Mouse (Mus musculus) cerebellum, adult 18-20 months (tissue): Measurements from ENCODE around the gene Cldn10.
A peak's percentile ranks its signal among the peaks of the same experiment; 100 is the strongest.
"Not testable (repeated sequence)": the region's sequence is repeated elsewhere in the genome, so short reads cannot be mapped to it uniquely, and the experiment has no call there.

Experiments
- DNase-seq, 2 experiments: peaks; one replicate each; pipeline ENCODE4 v3.0.0; 2021

The Cldn10 gene

DNA sequence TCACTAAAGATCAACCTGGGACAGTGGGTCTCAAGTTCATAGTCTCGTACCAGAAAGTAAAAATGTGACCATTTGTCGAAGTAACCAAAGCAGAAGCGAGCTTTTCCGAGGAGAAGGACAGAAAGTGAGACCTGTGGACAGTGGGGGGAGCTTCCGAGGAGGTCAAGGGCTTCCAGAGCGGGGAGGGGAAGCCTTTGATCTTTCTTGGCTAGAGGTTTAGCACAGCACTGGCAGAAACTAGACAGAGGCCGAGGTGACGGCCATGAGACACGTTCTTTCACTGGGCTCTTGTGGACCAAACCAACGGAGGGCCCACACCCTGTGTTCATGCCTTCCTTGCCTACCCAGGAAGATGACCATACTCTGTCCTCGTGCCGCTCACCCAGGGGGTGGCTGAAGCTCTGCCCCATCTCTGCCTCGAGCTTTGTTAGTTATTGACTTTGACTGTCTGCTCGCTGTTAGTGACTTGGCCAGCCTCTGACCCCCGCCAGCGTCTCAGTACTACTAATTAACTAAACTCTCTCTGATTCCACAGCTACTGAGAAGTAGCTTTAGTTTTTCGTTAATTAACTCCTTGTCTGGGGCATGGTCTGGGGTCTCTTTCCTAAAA, 4.3 kb upstream of the Cldn10 start:
- DNase-seq, result no peak

DNA sequence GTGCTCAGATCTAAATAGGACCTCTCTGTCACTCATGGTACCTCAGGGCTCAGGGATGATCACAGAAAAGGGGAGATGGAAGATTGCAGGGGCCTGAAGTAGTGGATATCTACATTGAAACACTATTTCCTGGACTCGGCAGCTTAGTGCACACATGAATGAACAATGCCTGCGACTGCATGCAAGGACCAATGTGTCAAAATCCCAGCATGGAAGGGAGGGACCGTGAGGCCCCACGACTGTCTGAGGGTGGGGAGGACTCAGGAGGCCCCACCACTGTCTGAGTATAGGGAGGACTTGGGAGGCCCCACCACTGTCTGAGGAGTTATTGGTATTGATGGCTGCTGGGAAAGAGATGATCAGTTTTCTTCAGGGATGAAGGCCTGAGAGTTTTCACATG, 2.5 kb downstream of the Cldn10 start:
- no peak for DNase-seq

DNA sequence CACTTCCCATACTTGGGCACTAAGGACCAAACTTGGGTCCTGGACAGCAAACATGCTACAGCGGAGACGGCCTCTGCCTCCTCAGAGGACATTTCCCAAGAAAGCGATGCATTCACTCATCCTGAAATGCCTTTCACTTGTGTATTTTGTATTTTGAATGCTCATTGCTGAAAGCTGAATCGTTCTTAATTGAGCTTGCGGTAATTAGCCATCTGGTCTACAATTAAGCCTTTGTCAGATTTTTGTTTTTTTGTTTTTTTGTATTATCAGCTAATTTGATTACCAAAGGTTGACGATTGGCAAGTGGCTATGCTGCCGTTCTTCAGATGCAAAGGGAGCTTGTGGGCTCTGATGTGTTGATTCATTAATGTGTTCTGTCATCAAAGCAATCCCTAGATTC, 5.2 kb downstream of the Cldn10 start:
- DNase-seq, result no peak

DNA sequence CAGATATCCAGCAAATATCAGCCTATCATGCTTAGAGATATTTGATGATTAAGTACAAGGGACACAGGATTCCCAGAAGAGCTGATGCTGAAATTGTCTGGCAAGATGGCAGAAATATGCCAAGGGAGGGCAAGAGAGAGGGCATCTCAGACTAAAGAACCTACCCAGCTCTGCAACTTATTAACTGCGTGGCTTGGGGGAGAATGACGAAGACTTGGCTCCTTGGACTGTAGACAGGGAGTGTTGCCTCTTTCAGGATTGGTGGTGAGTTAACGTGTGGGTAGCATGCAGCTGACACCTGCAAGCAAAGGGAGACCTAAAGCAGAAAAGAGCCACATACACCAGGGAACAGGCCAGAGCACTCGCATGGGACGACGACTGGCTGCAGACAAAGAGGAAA, 5.7 kb downstream of the Cldn10 start:
- no peak for DNase-seq

DNA sequence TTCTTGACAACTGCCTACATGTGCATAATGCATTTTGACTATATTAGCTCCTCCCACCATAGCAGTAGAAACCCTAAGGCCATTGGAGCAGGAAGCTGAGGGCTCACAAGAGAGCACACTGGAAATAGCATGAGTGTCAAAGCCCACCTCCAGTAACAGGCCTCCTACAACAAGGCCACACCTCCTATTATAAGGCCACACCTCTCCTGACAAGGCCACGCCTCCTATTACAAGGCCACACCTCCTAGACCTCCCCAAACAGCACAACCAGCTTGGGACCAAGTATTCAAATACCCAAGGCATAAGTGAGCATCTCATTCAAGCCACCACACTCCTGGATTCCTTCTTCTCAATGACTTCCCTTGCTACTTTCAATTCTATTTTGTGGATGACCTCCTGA, 6.5 kb downstream of the Cldn10 start:
- no peak for DNase-seq

DNA sequence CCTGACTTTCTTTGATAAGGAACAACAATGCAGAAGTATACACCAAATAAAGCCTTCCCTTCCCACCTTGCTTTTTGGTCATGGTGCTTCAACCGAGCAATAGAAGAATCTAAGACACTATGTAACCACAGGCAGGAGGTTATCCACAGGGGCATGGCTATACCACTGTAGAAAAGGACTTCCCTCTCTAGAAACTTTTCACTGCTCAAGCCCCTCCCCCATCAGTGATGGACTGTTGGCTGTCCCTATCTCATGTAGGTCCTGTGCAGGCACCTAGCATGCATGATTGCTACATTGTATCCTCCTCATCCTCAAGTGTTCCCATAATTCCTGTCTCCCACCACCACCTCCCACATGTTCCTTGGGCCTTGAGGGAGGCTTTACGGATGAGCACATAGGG, 7.2 kb downstream of the Cldn10 start:
- DNase-seq, result no peak

DNA sequence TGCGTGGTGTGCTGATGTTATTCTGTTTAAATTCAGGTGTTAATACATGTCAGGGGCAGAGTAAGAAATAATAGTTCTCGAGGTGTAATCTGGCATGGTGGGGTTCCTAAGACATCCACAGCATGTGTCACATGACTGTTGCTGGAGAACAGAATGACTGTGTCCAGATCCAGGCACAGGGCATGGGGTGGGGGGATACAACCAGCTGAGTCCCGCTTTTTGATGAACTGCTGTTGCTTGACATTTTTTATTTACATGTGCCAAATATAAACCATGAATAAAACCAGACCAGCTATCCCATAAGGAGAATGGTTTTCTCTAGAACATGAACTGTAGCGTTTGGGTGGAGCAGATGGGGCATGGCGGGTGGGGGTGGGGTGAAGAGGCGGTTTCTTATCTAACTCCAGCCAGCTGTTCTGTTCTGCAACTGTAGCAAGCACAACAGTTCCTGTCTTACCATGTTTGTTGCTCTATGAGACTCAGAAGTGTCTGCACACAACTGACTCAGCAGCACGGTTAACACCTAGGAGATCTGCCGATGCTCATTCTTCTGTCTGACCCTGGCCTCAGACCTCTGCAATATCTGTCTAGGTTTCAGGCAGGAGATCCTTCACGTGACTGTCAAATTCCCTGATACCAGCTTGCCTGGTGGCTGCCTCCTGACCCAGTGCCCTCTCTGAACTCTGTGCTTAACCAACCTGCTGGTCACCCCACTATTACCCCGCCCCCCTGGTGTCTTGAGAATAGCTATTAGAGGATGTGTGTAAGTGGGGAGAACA, 8.4 kb downstream of the Cldn10 start:
- no peak for DNase-seq

DNA sequence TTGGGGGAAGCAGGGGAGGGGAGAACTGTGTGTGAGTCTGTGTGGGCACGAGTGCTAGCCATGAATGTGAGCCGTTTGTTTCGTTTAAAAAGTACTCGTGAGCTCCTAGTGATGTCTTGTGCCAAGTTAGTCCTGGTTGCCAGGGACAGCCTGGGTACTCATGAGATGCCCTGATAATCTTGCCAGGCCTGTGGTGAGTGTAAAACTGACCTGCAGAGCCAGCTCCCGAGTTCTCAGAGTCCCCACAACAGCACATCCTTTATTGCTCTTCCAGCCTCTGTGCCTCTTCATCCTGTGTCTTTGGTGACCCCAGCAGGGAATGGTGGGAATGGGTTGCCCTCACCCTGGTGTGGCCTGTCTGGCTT, 9.0 kb downstream of the Cldn10 start:
- no peak for DNase-seq

DNA sequence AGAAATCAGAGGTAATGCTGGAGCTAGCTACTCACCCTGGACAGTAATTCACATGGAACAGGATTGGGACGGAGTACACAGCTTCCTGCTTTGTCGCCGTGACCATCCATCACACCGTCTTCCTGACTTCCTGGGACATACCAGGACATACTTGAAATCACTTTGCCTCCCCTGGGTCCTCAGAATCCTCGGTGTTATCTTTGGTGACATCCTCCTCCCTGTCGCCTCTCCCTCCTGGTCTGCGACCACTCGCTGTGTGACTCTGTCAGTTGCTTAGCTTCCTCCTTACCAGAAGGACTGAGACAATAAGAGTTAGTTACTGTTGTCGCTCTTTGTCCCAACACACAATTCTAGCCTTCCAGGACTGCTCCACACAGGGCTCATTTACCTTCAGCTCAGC, 9.6 kb downstream of the Cldn10 start:
- DNase-seq, result no peak

DNA sequence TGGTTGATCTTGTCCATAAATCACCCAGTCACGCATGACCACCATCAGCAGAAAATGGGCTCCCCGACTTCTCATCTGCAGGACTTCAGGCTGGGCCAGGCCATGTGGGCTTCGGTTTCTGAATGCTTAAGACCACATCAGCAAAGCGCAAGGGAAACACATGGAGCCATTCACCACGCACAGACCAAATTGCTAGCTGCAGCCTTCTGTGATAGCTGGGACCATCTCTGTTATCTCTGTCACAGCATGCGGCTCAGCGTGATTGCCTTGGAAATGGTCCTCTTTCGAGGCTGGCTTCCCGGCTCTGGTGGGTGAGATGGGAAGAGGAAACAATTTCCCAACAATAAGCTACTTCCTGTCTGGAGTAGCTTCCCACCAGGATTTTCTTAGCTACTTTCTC, 12.2 kb downstream of the Cldn10 start:
- DNase-seq, result no peak

DNA sequence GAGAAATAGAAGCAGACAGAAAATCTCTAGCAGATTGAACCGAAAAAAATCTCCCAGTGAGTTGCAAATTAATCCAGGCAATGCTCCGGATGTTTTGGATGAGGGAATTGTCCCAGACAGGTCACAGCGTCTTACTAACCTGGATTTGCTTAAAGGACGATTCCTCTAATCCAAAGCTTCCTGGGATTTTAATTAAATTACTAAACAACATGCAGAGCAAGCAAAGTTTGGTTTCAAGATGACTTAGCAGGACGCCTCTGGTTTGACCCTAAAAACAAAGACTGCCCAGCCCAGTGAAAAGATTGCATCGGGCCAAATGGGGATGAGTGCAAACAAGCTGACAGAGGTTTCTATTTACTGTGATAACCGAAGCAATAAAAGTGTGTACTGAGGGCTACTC, 16.2 kb downstream of the Cldn10 start:
- DNase-seq, result no peak

DNA sequence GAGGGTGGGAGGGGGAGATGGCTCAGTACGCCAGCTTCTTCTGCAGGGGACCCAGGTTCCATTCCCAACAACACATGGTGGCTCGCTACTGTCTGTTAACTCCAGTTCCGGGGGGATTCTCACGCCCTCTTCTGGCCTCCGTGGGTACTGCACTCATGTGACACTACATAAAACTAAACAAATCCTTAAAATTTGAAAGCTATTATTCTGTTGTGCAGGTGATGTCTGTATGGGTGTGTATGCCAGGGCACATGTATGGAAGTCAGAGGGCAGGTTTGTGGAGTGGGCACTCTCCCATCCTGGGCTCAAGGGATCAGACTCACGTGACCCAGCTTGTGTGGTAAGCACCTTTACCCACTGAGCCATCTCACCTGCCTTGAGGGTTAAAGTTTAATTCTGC, 16.6 kb downstream of the Cldn10 start:
- no peak for DNase-seq

DNA sequence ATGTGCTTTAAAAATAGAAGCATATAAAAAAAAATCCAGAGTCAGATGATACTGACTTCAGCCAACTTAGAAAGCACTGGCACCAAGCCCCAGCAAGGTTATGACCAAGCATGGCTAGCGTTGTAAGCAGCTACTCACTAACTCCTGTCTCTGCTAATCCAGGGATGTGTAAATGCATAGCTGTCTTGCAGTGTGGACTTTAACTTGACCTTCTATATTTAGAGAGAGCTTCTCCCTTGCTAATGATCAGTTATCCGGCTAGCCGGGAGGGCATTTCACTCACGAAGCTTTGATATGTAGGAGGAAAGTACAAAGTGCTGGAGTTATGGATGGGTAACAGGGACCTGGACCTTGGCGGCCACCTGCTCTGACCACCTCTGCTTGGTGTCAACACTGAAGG, 19.9 kb downstream of the Cldn10 start:
- DNase-seq, result no peak

DNA sequence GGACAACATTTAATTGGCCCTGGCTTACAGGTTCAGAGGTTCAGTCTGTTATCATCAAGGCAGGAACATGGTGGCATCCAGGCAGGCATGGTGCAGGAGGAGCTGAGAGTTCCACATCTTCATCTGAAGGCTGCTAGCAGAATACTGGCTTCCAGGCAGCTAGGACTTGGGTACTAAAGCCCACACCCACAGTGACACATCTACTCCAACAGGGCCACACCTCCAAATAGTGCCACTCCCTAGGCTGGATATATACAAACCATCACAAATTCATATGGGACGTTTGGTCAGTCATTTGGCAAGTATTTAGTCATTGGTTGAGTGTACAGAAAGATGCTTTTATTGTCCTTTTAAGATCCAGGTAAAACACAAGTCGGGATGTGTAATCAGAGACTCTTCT, 20.5 kb downstream of the Cldn10 start:
- DNase-seq, result not testable (repeated sequence)

DNA sequence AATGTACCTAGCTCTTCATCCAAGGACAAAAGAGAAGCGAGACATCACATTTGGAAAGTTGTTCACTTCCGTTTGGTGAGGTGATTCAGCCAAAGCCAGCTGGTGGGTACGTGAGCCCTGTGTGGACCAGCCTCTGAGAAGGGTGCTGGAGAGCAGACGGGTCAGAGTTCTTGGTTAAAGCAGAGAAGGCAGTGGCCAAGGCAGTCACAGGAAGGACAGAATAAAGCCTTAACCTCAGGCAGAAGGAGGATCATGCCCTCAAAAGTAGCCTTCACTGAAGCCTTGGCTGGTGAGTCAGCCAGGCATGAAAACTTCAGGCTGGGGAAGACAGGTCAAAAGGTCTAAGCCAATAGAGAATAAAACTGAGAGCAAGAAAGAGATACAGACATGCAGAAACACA, 22.0 kb downstream of the Cldn10 start:
- DNase-seq, result no peak

DNA sequence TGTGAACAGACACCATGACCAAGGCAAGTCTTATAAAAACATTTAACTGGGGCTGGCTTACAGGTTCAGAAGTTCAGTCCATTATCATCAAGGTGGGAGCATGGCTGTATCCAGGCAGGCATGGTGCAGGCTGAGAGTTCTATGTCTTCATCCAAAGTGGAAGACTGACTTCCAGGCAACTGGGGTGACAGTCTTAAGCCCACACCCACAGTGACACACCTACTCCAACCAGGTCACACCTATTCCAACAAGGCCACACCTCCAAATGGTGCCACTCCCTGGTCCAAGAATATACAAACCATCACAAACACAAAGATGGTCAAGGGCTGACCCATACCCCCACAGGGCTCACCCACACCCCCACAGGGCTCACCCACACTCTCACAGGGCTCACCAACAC, 23.5 kb downstream of the Cldn10 start:
- not testable (repeated sequence) for DNase-seq

DNA sequence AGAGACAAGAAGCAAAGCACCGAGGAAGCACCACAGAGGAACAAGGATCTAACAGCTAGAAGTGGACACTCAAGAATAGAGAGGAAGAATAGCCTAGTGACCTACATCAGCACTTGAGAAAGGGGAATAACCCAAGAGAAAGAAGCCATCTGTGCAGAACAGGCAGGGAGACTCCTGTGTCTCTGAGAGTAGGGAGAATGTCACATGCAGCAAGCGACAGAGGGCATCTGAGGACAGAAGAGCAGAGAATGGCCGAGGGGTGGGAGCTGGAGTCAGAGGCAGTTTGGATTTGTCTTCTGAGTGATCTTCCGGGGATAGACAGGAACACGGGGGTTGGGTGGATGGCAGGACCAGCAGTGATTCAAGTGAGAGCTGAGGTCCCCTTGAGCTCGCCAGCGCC, 25.4 kb downstream of the Cldn10 start:
- no peak for DNase-seq

DNA sequence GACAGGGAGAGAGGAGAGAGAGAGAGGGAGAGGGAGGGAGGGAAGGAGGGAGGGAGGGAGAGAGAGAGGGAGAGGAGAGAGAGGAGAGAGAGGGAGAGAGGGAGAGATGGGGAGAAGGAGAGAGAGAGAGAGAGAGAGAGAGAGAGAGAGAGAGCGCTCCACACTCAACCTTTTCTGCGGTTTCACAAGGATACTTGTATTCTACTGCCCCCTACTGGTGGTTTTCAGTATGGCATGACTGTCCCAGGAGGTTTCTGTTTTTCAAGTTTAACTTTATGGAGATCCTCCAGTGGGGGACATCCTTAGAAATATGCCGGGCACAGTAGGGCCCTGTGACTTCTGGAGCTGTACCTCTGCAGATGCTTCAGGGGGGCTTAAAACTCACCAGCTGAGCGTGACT, 28.8 kb downstream of the Cldn10 start:
- peak; percentile 9 to 38 for DNase-seq

DNA sequence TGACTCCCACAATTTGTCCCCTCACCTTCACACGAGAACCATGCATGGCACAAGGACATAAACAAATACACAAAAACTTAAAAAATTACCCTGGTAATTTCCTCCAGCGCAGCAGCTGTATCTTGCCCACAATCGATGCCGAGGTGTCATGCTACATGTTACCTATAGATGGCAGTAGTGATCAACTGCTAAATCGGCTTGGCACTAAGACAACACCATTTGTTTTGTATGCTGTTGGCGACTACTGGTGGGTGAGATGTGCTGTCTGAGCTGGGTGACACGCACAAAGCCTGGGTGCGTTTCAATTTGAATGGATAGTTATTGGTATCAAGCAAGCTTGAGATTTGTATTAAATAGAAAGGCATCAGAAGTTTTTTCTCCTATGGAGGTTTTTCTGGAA, 32.4 kb downstream of the Cldn10 start:
- DNase-seq, result peak; percentile 27 to 40

DNA sequence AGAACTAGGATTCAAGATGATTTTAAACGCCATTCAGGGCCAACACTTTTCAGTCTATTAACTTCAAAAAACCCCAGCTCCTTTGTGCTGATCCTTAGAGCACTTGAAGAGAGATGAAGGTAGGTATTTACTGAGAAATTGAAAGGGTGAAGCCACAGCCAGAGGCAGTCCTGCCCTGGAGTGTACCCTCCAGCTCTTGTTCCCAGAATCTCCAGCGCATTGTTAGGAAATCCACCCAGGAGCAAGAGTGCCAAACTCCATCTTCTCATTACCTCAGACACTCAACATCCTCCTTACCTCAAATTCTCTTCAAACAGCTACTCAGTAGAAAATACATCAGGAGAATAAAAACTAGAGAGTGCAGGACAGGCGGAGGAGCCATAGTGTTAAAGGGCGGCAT, 35.1 kb downstream of the Cldn10 start:
- no peak for DNase-seq

DNA sequence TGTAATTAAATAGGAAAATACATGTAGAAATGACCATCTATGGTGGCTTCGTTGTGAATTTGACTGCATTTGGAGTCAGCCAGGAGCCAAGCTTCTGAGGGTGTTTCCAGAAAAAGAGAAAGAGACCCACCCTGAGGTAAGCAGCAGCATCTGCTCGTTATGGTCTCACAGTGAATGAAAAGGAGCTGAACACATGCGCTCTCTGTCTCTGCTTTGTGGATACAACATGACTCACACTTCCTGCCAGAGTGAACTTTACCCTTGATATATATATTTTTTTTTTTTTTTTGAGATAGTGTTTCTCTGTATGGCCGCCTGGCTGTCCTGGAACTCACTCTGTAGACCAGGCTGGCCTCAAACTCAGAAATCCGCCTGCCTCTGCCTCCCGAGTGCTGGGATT, 35.6 kb downstream of the Cldn10 start:
- DNase-seq, result no peak

DNA sequence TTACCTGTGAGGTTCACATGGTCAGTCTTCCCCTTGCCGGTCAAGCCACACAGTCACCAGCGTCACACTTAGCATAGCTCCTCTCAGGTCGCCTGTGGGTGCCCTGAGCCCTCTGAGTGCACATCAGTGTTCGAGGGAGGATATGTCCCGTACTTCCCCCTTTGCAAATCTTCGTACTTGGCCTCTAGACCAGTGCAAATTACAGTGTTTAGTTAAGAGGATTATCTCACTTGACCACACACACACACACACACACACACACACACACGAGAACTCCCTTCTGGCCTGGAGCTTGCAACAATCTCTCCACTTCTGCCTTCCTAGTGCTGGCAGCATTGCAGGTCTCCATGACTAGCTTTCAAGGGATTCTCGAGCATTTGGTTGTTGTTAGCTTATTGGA, 38.6 kb downstream of the Cldn10 start:
- DNase-seq, result no peak

DNA sequence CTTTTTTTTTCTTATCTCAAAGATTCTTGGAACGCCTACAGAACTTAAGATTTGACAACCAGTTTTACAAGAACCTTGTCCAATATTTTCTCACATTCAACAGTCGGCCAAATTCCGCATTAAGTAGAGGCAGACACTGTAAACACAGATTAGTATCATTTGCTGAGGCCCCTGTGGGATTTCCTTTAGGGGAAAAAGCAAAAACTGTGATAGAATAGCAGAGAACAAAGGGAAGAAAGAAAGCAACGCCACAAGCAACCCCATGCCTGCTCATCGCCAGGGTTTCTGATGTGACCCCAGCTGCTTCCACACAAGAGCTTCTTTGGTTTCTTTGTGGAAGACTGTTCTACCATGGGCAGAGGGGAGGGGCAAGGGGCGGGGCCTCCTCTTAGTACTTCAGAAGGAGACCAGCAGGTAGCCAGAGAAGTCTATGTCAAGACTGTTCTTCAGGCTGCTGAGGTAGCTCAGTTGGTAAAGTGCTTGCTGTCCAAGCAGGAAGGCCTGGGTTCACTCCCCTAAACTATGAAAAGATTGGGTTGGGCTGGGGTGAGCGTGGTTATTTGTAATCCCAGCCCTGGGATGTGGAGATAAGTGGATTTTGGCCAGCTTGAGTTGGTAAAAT, 39.7 kb downstream of the Cldn10 start:
- no peak for DNase-seq

DNA sequence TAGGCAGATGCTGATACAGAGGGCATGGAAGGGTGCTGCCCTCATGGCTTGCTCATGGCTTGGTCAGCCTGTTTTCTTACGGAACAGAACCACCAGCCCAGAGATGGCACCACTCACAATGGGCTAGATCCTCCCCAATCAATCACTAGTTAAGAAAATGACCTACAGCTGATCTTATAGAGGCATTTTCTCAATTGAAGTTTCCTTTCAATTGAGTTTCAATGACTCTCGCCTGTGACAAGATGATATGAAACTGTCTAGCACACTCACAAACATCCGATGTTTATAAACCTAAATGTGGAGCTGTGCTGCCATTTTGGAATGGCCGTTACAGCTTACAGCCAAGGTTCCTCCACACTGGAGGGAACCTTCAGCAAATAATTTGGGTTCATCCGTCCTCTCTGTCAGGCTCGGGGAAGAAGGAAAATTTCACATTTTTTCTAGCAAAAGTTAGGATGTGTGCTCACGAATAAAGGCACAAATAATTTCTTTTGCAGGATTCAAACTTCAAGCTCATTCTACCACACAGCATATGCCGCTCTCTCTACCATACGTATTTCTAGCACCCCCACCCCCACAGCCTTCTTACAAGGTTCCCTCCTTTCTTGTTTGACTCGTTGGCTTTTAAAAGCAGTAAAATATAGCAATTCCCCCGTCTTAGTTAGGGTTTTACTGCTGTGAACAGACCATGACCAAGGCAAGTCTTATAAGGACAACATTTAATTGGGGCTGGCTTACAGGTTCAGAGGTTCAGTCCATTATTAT, 41.8 kb downstream of the Cldn10 start:
- DNase-seq, result no peak
